Mouse (Mus musculus) kidney, adult 2 months (tissue): ENCODE data around the gene Cyp4f39. TPM values are rescaled to one million over a fixed set of nuclear protein-coding genes. Genes with fewer than 3 reads are reported as not detected.

Experiments
- DNase-seq: peaks from one replicate; pipeline ENCODE4 v3.0.0; 2021
- H3K27ac ChIP-seq: fragments of 200-500 bp; 2 replicates; pipeline ENCODE4 v1.5.1; 2012; ENCODE audit warnings: low read depth, low read length, control low read depth, inconsistent platforms; ENCODE audit not compliant: insufficient read depth
- H3K27me3 ChIP-seq: fragments of 200-500 bp; replicated peaks from 2 replicates; pipeline ENCODE4 v1.6.1; 2012; ENCODE audit warnings: mild to moderate bottlenecking, moderate library complexity, low read length, inconsistent platforms; ENCODE audit not compliant: control insufficient read depth, insufficient read depth
- H3K36me3 ChIP-seq: fragments of 200-500 bp; 2 replicates; pipeline ENCODE4 v1.6.1; 2012; ENCODE audit warnings: mild to moderate bottlenecking, moderate library complexity, low read length, inconsistent platforms; ENCODE audit not compliant: control insufficient read depth, insufficient read depth
- H3K4me1 ChIP-seq: fragments of 200-500 bp; 2 replicates; pipeline ENCODE4 v1.6.1; 2011; ENCODE audit warnings: low read length; ENCODE audit not compliant: control insufficient read depth, insufficient read depth
- H3K4me3 ChIP-seq: fragments of 200-500 bp; 2 replicates; pipeline ENCODE4 v1.5.1; 2011; ENCODE audit warnings: mild to moderate bottlenecking, low read depth, low read length, control low read depth; ENCODE audit not compliant: insufficient read depth
- CTCF ChIP-seq: fragments of 200-500 bp; conservative IDR thresholded peaks from 2 replicates; pipeline ENCODE4 v1.5.1; 2011; ENCODE audit warnings: low read depth, mild to moderate bottlenecking, control low read depth, low read length, moderate library complexity, mixed read lengths; ENCODE audit not compliant: insufficient read depth, insufficient read length
- POLR2A ChIP-seq: fragments of 200-500 bp; IDR thresholded peaks from one replicate; pipeline ENCODE4 v1.6.1; 2011; ENCODE audit warnings: low read depth, low read length, control low read depth
- WGBS: fragments of 180-500 bp; shearing (Covaris S2); methylation state at CpG from one replicate; pipeline ENCODE4 v1.1.7; 2018; 5-methylcytosine and 5-hydroxymethylcytosine counted together
- polyA plus RNA-seq: library from polyadenylated mRNA; depleted of rRNA; stranded (reverse); fragments of >200 nt; gene quantifications from 2 replicates; pipeline ENCODE4 v1.2.3, GENCODE M21; 2012

Gene Cyp4f39
- polyA plus RNA-seq, 1 experiment, result 1.0 TPM

GRCm38 (mm10) chr17:32447195-32447594 is 5.3 kb upstream of the Cyp4f39 start:
- Histone ChIP-seq H3K27ac (no peak overlapping the region), H3K36me3 (no peaks in the 10 kb centered on the region), H3K4me3 (no peak overlapping the region), H3K4me1 (no peaks in the 10 kb centered on the region), H3K27me3 (no peaks in the 10 kb centered on the region)
- no peak for DNase-seq
- TF ChIP-seq POLR2A (no peak), CTCF (no peak)

- DNase-seq, result no peak
- H3K27me3 ChIP-seq, result peaks cover 2% of the 10 kb centered on the region; the same call in 1 of the 2 replicates
- H3K36me3 ChIP-seq, result no peaks in the 10 kb centered on the region
- WGBS, result 100% methylated on average over 1 of the region's 1 CpGs
- H3K4me3 ChIP-seq, result no peak overlapping the region
- TF ChIP-seq CTCF (0 out of 2 replicates have a peak, but pooled peaks have one; percentile 9), POLR2A (no peak)
- H3K27ac ChIP-seq, result no peak overlapping the region
- H3K4me1 ChIP-seq, result no peaks in the 10 kb centered on the region
Measured at GRCm38 (mm10) chr17:32449042-32449441, 3.5 kb upstream of the Cyp4f39 start.

GRCm38 (mm10) chr17:32450844-32451537 is 1.5 kb upstream of the Cyp4f39 start:
- Histone ChIP-seq H3K4me3 (no peak overlapping the region), H3K27me3 (peaks cover 2% of the 10 kb centered on the region; the same call in 1 of the 2 replicates), H3K36me3 (no peaks in the 10 kb centered on the region), H3K27ac (no peak overlapping the region), H3K4me1 (no peaks in the 10 kb centered on the region)
- TF ChIP-seq POLR2A (no peak), CTCF (no peak)
- no peak for DNase-seq
- WGBS, result 15% methylated on average over 2 of the region's 2 CpGs

- peaks cover 2% of the 10 kb centered on the region; the same call in 1 of the 2 replicates for H3K27me3 ChIP-seq
- TF ChIP-seq POLR2A, result no peak
- TF ChIP-seq CTCF, result no peak
- 55% methylated on average over 4 of the region's 4 CpGs for WGBS
- no peaks in the 10 kb centered on the region for H3K4me1 ChIP-seq
- H3K4me3 ChIP-seq, result no peak overlapping the region
- H3K36me3 ChIP-seq, result no peaks in the 10 kb centered on the region
- DNase-seq, result no peak
- H3K27ac ChIP-seq, result no peak overlapping the region
Measured at GRCm38 (mm10) chr17:32454188-32454587, 1.7 kb downstream of the Cyp4f39 start.

- no peaks in the 10 kb centered on the region for H3K4me1 ChIP-seq
- WGBS, result 59% methylated on average over 2 of the region's 2 CpGs
- H3K4me3 ChIP-seq, result no peak overlapping the region
- TF ChIP-seq CTCF, result no peak
- TF ChIP-seq POLR2A, result no peak
- H3K27ac ChIP-seq, result no peak overlapping the region
- H3K36me3 ChIP-seq, result no peaks in the 10 kb centered on the region
- peaks cover 2% of the 10 kb centered on the region; the same call in 1 of the 2 replicates for H3K27me3 ChIP-seq
- DNase-seq, result no peak
Measured at GRCm38 (mm10) chr17:32454997-32455396, 2.5 kb downstream of the Cyp4f39 start.

GRCm38 (mm10) chr17:32468494-32468893 is 16.0 kb downstream of the Cyp4f39 start:
- DNase-seq, result peak; percentile 37
- TF ChIP-seq POLR2A, result no peak
- TF ChIP-seq CTCF, result no peak

GRCm38 (mm10) chr17:32470795-32471194 is 18.3 kb downstream of the Cyp4f39 start:
- no peaks in the 10 kb centered on the region for H3K27me3 ChIP-seq
- TF ChIP-seq CTCF (no peak), POLR2A (no peak)
- no peaks in the 10 kb centered on the region for H3K36me3 ChIP-seq
- no peak overlapping the region for H3K27ac ChIP-seq
- H3K4me1 ChIP-seq, result no peaks in the 10 kb centered on the region
- DNase-seq, result no peak
- H3K4me3 ChIP-seq, result no peak overlapping the region
- WGBS, result 88% methylated on average over 4 of the region's 4 CpGs

More at GRCm38 (mm10) chr17:32468494-32468893, 16.0 kb downstream of the Cyp4f39 start:
- no peaks in the 10 kb centered on the region for H3K36me3 ChIP-seq
- H3K4me3 ChIP-seq, result no peak overlapping the region
- no peaks in the 10 kb centered on the region for H3K27me3 ChIP-seq
- WGBS, result 60% methylated on average over 7 of the region's 7 CpGs
- H3K27ac ChIP-seq, result no peak overlapping the region
- no peaks in the 10 kb centered on the region for H3K4me1 ChIP-seq

GRCm38 (mm10) chr17:32472176-32472575 is 19.7 kb downstream of the Cyp4f39 start:
- Histone ChIP-seq H3K27ac (no peak overlapping the region), H3K4me3 (no peak overlapping the region), H3K4me1 (no peaks in the 10 kb centered on the region), H3K36me3 (no peaks in the 10 kb centered on the region), H3K27me3 (no peaks in the 10 kb centered on the region)
- whole genome bisulfite sequencing, result 68% methylated on average over 7 of the region's 7 CpGs
- TF ChIP-seq CTCF (no peak), POLR2A (no peak)
- no peak for DNase-seq
